Mouse (Mus musculus): Measurements from ENCODE around the gene Acaa1a. TPM values are rescaled to one million over a fixed set of nuclear protein-coding genes. Genes with fewer than 3 reads are reported as not detected.

Gene Acaa1a
- polyA plus RNA-seq (2016; fragmentation: Nextera tagmentation; extraction: Ambion mirVana), result 72.6 and 75.2 TPM in 2 replicates

- Histone ChIP-seq H3K27me3 (ENCODE audit: poor library complexity, severe bottlenecking) (peaks cover 25% of the 10 kb centered on the region), H3K36me3 (replicated peaks) (peaks cover 22% of the 10 kb centered on the region), H3K27ac (peak within 1 kb of the TSS; percentile 89), H3K9me3 (no peaks in the 10 kb centered on the region), H3K4me3 (peak within 1 kb of the TSS; percentile 65), H3K4me1 (peaks cover 35% of the 10 kb centered on the region)
- WGBS, result 2% methylated on average over 43 of the region's 43 CpGs
- DNase-seq (ENCODE audit: extremely low spot score, low spot score), result peak; percentile 52
Measured at GRCm38 (mm10) chr9:119339558-119340211, at the start of gene Acaa1a. Acaa1a (plus strand) TSS chr9:119339676.

GRCm38 (mm10) chr9:119290791-119291190, 48.7 kb upstream of the Acaa1a start:
- Histone ChIP-seq H3K27me3 (ENCODE audit: poor library complexity, severe bottlenecking) (no peaks in the 10 kb centered on the region), H3K9me3 (no peaks in the 10 kb centered on the region), H3K4me1 (no peaks in the 10 kb centered on the region), H3K27ac (no peak overlapping the region), H3K4me3 (no peak overlapping the region), H3K36me3 (replicated peaks) (peaks cover 49% of the 10 kb centered on the region)
- no peak for DNase-seq (ENCODE audit: extremely low spot score, low spot score)
- 87% methylated on average over 3 of the region's 3 CpGs for WGBS

DNA sequence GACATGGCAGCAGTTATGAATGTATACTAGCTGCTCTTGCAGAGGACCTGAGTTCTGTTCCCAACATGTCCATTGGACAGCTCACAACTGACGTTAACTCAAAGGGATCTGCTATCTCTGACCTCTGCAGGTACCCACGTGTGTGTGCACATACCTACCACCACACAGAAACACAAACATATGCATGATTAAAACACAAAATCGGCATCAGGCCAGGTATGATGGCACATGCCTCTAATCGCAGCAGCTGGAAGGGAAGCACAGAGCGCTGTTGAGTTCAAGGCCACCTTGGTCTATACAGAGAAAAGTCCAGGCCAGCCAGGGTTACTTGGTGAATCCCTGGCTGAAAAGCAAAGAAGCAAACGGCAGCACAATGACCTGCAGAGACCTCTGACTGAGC, 41.8 kb upstream of the Acaa1a start:
- no peak for DNase-seq (ENCODE audit: extremely low spot score, low spot score)
- no peaks in the 10 kb centered on the region for H3K4me1 ChIP-seq
- H3K4me3 ChIP-seq, result no peak overlapping the region
- no peak overlapping the region for H3K27ac ChIP-seq
- WGBS, result 88% methylated on average over 6 of the region's 6 CpGs
- H3K36me3 ChIP-seq (replicated peaks), result peaks cover 46% of the 10 kb centered on the region
- no peaks in the 10 kb centered on the region for H3K9me3 ChIP-seq
- no peaks in the 10 kb centered on the region for H3K27me3 ChIP-seq (ENCODE audit: poor library complexity, severe bottlenecking)

DNA sequence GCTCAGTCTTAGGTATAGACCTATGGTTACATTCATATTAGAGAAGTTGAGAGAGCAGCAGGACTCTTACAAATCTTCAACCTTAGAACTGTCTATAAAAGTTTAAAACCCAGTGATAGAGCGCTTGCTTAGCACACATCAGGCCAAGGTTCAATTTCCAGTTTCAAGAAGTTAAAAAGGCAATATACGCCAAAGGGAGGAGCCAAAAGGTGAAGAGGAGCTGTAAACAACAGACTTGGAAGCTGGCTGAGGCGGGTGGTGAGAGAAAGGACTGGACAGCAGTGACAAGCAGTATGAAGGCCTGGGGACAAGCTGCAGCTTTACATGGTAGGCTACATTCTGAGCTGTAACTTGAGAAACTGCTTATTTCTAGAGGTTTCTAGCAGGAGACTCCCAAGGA, 40.9 kb upstream of the Acaa1a start:
- 94% methylated on average over 3 of the region's 3 CpGs for WGBS
- Histone ChIP-seq H3K27ac (no peak overlapping the region), H3K27me3 (ENCODE audit: poor library complexity, severe bottlenecking) (no peaks in the 10 kb centered on the region), H3K9me3 (no peaks in the 10 kb centered on the region), H3K4me1 (no peaks in the 10 kb centered on the region), H3K36me3 (replicated peaks) (peaks cover 48% of the 10 kb centered on the region), H3K4me3 (no peak overlapping the region)
- no peak for DNase-seq (ENCODE audit: extremely low spot score, low spot score)

DNA sequence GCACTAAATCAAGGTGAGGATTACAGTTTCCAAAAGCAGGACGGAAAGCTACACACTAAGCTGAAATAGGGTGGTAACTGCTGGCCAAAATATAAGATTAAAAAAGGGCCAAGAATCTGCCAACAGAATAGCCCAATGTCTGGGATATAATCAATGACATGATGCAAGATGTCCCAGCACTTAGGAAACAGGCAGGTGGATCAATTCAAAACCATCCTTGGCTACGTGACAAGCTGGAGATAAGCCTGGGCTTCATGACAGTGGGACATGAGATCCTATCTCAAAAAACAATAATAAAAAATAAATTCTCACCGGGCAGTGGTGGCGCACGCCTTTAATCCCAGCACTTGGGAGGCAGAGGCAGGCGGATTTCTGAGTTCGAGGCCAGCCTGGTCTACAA, 33.6 kb upstream of the Acaa1a start:
- H3K9me3 ChIP-seq, result no peaks in the 10 kb centered on the region
- H3K4me3 ChIP-seq, result no peak overlapping the region
- WGBS, result 95% methylated on average over 7 of the region's 7 CpGs
- H3K27me3 ChIP-seq (ENCODE audit: poor library complexity, severe bottlenecking), result no peaks in the 10 kb centered on the region
- no peak for DNase-seq (ENCODE audit: extremely low spot score, low spot score)
- no peaks in the 10 kb centered on the region for H3K4me1 ChIP-seq
- H3K27ac ChIP-seq, result no peak overlapping the region
- peaks cover 35% of the 10 kb centered on the region for H3K36me3 ChIP-seq (replicated peaks)

DNA sequence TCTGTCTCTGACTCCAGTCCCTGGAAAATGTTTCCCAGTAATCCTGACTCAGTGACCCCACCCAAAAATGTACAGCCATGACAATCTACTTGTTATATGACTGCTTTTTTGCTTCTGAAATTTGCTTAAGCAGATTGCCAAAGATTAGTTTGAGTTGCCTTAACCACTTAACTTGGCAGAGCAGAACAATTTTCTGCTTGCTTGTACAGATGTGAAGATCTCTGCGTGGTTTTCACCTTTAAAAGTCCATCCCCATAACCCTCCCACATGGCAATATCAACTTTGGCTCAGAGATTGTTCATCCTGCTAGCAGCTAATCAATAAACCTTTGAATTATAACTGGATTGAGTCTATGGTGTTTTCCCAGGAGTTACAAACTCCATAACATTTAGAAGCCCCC, 30.4 kb upstream of the Acaa1a start:
- Histone ChIP-seq H3K27me3 (ENCODE audit: poor library complexity, severe bottlenecking) (no peaks in the 10 kb centered on the region), H3K4me3 (no peak overlapping the region), H3K9me3 (no peaks in the 10 kb centered on the region), H3K27ac (no peak overlapping the region), H3K4me1 (no peaks in the 10 kb centered on the region), H3K36me3 (replicated peaks) (peaks cover 7% of the 10 kb centered on the region)
- no peak for DNase-seq (ENCODE audit: extremely low spot score, low spot score)
- WGBS, result 100% methylated on average over 1 of the region's 1 CpGs

- no peaks in the 10 kb centered on the region for H3K27me3 ChIP-seq (ENCODE audit: poor library complexity, severe bottlenecking)
- no peak for DNase-seq (ENCODE audit: extremely low spot score, low spot score)
- 93% methylated on average over 10 of the region's 10 CpGs for WGBS
- H3K9me3 ChIP-seq, result no peaks in the 10 kb centered on the region
- H3K4me1 ChIP-seq, result no peaks in the 10 kb centered on the region
- peaks cover 4% of the 10 kb centered on the region for H3K36me3 ChIP-seq (replicated peaks)
- H3K27ac ChIP-seq, result no peak overlapping the region
- H3K4me3 ChIP-seq, result no peak overlapping the region
Measured at GRCm38 (mm10) chr9:119313096-119313495, 26.4 kb upstream of the Acaa1a start.

DNA sequence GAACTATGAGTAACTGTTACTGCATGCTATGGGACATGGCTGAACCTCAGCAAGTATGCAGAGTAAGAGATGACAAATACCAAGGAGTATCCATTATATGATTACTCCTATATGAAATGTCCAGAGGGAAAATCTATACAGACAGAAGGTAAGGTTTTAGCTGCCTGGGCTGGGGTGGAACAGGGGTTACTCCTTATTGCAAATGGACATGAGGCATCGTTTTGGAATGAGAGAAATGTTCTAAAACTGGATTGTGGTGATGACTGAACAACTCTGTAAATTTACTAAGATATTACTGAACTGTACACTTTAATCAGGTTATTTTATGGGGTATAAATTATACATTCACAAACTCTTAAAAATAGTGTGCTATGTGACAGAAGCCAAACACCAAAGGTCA, 20.6 kb upstream of the Acaa1a start:
- DNase-seq (ENCODE audit: extremely low spot score, low spot score), result no peak
- H3K9me3 ChIP-seq, result no peaks in the 10 kb centered on the region
- H3K27ac ChIP-seq, result no peak overlapping the region
- H3K4me1 ChIP-seq, result peaks cover 33% of the 10 kb centered on the region
- no peak overlapping the region for H3K4me3 ChIP-seq
- H3K27me3 ChIP-seq (ENCODE audit: poor library complexity, severe bottlenecking), result no peaks in the 10 kb centered on the region
- WGBS, result 96% methylated on average over 1 of the region's 1 CpGs
- peaks cover 11% of the 10 kb centered on the region for H3K36me3 ChIP-seq (replicated peaks)

DNA sequence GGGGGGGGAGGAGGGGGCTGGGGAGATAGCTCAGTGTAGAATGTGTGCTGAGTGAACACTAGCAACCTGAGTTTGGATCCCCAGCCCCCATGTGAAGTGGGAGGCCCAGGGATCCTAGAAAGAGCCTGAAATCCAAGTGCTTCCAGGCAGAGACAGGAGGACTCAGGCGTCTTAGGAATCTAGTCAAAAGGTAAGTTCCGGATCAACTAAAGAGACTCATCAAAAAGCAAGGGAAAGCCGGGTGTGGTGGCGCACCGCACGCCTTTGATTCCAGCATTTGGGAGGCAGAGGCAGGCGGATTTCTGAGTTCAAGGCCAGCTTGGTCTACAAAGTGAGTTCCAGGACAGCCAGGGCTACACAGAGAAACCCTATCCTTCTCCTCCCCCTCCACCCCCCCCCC, 19.0 kb upstream of the Acaa1a start:
- no peak overlapping the region for H3K27ac ChIP-seq
- no peak for DNase-seq (ENCODE audit: extremely low spot score, low spot score)
- 87% methylated on average over 7 of the region's 7 CpGs for WGBS
- H3K9me3 ChIP-seq, result no peaks in the 10 kb centered on the region
- H3K36me3 ChIP-seq (replicated peaks), result peaks cover 11% of the 10 kb centered on the region
- peak overlapping the region; percentile 98 for H3K4me3 ChIP-seq
- no peaks in the 10 kb centered on the region for H3K27me3 ChIP-seq (ENCODE audit: poor library complexity, severe bottlenecking)
- peaks cover 35% of the 10 kb centered on the region for H3K4me1 ChIP-seq

- Histone ChIP-seq H3K27me3 (ENCODE audit: poor library complexity, severe bottlenecking) (no peaks in the 10 kb centered on the region), H3K36me3 (replicated peaks) (peaks cover 11% of the 10 kb centered on the region), H3K4me3 (peak overlapping the region; percentile 98), H3K4me1 (peaks cover 35% of the 10 kb centered on the region), H3K27ac (peak overlapping the region; percentile 99), H3K9me3 (no peaks in the 10 kb centered on the region)
- 12% methylated on average over 7 of the region's 7 CpGs for WGBS
- DNase-seq (ENCODE audit: extremely low spot score, low spot score), result peak; percentile 25
Measured at GRCm38 (mm10) chr9:119320946-119321345, 18.5 kb upstream of the Acaa1a start.

DNA sequence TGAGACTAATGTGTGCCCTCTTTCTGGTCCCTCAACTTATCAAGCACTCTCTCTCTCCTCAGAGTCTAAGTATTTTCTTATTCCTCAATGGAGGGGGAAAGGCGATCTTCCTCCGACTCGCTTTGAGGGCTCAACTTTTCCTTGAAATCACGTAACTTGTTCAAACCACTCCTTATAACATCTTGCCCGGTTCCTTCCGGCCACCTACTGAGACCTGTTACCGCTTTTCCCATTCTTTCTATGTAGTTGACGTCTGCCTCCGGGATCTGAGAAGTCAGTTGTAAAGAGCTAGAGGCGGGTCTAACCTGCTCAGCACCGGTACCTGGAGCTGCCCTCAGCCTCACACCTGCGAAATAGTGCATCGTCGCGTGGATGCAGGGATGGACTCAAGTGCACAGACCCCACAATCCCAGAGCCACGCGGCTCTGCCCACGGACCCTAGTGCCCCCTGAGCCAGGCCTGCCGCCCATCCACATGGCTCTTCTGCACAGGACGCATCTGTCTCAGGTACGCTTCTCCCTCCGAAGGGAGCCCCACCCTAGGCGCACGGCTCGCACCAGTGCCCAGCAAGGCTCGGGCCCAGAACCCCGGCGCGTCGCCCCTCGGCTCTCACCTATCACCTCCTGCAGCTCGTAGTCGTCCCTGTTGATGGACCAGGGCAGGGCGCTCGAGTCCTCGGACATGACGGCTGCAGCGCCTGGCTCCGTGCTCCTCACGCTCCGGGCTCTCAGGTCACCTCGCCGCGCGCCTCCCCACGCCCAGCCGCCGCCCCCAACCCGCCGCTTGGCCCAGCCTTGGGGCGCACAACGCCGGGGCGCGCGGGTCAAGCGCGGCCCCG, 17.9 kb upstream of the Acaa1a start:
- Histone ChIP-seq H3K9me3 (no peaks in the 10 kb centered on the region), H3K27me3 (ENCODE audit: poor library complexity, severe bottlenecking) (no peaks in the 10 kb centered on the region), H3K4me1 (peaks cover 35% of the 10 kb centered on the region), H3K4me3 (peak overlapping the region; percentile 98), H3K27ac (peak overlapping the region; percentile 99), H3K36me3 (replicated peaks) (peaks cover 11% of the 10 kb centered on the region)
- under 1% methylated on average over 52 of the region's 59 CpGs for WGBS
- DNase-seq (ENCODE audit: extremely low spot score, low spot score), result no peak

DNA sequence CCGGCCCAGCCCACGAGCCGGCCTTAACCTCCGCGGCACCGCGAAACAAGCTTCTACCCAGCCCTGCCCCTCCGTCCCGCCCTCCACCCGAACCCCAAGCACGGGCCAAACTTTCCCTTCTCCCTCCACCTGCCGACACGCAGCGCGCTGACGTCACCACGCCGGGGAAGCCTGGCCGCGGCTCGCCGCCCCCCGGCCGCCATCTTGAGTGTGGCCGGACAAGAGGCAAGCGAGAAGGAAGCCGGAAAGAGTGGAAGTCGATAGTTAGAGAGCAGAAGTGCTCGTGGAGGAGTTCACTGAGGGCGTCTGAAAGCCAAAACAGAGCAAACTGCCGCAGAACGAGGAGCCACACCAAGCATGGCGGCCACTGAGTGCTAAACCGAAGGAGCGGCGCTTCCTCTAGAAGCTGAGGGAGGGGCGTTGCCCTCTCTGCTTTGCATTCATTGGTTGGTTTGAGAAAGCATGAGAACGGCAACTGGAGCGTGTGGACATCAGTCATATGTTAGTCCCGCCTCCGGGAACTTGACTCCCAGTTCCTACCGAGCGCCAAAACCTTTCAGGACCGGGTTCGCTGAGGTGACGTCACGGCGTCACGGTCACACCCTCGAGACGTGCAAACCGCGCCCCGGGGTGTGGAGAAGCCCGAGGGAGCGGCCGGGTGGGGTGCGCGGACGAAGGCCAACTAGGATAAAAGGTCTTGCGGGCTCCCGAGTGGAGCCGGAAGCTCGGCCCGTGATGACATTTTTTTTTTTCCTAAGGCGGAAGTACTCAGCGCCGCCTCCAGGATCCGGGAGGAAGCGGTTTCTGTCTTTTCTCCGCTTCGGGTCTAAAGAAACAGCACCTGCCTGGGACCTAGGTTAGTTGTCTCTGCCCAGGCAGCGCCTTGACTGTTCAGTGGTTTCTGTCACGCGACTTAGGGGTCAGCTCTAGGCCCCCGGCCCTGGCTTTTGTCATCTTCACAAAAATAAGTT, 16.9 kb upstream of the Acaa1a start, which contains the start of gene Oxsr1:
Gene Oxsr1 (minus strand): TSS at position 139 of the 971 bp plus-strand sequence.
- Histone ChIP-seq H3K27ac (peak within 1 kb of the TSS; percentile 99), H3K4me3 (peak within 1 kb of the TSS; percentile 98), H3K4me1 (peaks cover 35% of the 10 kb centered on the region), H3K36me3 (replicated peaks) (peaks cover 11% of the 10 kb centered on the region), H3K9me3 (no peaks in the 10 kb centered on the region), H3K27me3 (ENCODE audit: poor library complexity, severe bottlenecking) (no peaks in the 10 kb centered on the region)
- under 1% methylated on average over 76 of the region's 76 CpGs for WGBS
- DNase-seq (ENCODE audit: extremely low spot score, low spot score), result peak; percentile 96
